Mouse (Mus musculus): ENCODE results near the gene Plekha7.

Plekha7 gene

GRCm38 (mm10) chr7:116248536-116248935, 59.6 kb downstream of the Plekha7 start:
- no peak for DNase-seq (ENCODE audit: low read depth)

- peak; percentile 32 for DNase-seq (ENCODE audit: low read depth)
Observed at GRCm38 (mm10) chr7:116247377-116247729, 60.8 kb downstream of the Plekha7 start.

GRCm38 (mm10) chr7:116246696-116247376, 61.3 kb downstream of the Plekha7 start:
- no peak for DNase-seq (ENCODE audit: low read depth)

GRCm38 (mm10) chr7:116245815-116246695, 62.1 kb downstream of the Plekha7 start:
- peak; percentile 64 for DNase-seq (ENCODE audit: low read depth)

GRCm38 (mm10) chr7:116244302-116245165, 63.6 kb downstream of the Plekha7 start:
- DNase-seq (ENCODE audit: low read depth), result peak; percentile 46

- DNase-seq (ENCODE audit: low read depth), result no peak
Observed at GRCm38 (mm10) chr7:116242810-116243209, 65.4 kb downstream of the Plekha7 start.

- no peak for DNase-seq (ENCODE audit: low read depth)
Observed at GRCm38 (mm10) chr7:116241601-116242000, 66.6 kb downstream of the Plekha7 start.

- DNase-seq (ENCODE audit: low read depth), result no peak
Observed at GRCm38 (mm10) chr7:116240791-116241474, 67.2 kb downstream of the Plekha7 start.

- no peak for DNase-seq (ENCODE audit: low read depth)
Observed at GRCm38 (mm10) chr7:116240353-116240752, 67.8 kb downstream of the Plekha7 start.

GRCm38 (mm10) chr7:116238320-116238719, 69.9 kb downstream of the Plekha7 start:
- DNase-seq (ENCODE audit: low read depth), result no peak

- no peak for DNase-seq (ENCODE audit: low read depth)
Observed at GRCm38 (mm10) chr7:116237157-116237981, 70.8 kb downstream of the Plekha7 start.

GRCm38 (mm10) chr7:116236608-116237007, 71.6 kb downstream of the Plekha7 start:
- no peak for DNase-seq (ENCODE audit: low read depth)

- no peak for DNase-seq (ENCODE audit: low read depth)
Observed at GRCm38 (mm10) chr7:116234287-116234806, 73.8 kb downstream of the Plekha7 start.

GRCm38 (mm10) chr7:116230811-116231609, 77.2 kb downstream of the Plekha7 start:
- DNase-seq (ENCODE audit: low read depth), result peak; percentile 64

- DNase-seq (ENCODE audit: low read depth), result no peak
Observed at GRCm38 (mm10) chr7:116226877-116227282, 81.3 kb downstream of the Plekha7 start.

GRCm38 (mm10) chr7:116226316-116226715, 81.9 kb downstream of the Plekha7 start:
- DNase-seq (ENCODE audit: low read depth), result no peak

GRCm38 (mm10) chr7:116224543-116224942, 83.6 kb downstream of the Plekha7 start:
- DNase-seq (ENCODE audit: low read depth), result no peak

GRCm38 (mm10) chr7:116223010-116223783, 85.0 kb downstream of the Plekha7 start:
- no peak for DNase-seq (ENCODE audit: low read depth)
